Mouse (Mus musculus) ovary, postnatal 36 days (tissue): ENCODE data around the gene Stab2.
A peak's percentile ranks its signal among the peaks of the same experiment; 100 is the strongest.

Source experiments
- DNase-seq: peaks from one replicate; pipeline ENCODE4 v3.0.0; 2022; ENCODE audit warnings: low spot score, mixed read lengths

Gene Stab2

DNA sequence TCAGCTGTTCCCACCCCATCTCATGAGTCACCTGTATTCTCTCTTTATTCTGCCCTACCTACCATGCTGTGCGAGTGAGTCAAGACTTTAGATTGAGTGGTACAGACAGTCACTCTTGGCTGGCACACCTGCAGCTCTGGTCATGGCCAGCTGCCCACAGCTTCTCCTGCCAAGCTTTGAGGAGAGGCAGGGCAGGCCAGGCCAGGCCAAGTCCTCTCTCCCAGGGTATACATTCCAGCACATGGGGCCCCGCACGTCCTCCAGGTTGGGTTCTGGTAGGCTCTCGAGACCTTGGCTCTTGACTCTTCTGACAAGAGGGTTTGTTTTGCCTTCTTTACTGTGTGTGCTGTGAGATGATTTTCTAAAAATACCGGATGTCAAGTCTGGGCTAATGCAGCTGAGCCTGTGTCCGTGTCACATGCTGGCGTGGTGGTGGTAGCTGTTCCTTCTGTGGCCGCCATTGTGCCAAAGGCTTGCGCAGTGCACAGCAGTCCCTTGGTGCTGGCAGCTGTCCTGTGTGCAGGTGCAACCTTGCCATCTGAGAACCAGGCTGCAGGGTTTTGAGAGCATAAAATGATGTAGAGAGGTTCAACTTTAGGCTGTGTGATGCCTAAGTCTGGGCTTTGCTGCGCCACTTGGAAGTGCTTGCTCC, 181.8 kb downstream of the Stab2 start:
- peak; percentile 54 for DNase-seq

DNA sequence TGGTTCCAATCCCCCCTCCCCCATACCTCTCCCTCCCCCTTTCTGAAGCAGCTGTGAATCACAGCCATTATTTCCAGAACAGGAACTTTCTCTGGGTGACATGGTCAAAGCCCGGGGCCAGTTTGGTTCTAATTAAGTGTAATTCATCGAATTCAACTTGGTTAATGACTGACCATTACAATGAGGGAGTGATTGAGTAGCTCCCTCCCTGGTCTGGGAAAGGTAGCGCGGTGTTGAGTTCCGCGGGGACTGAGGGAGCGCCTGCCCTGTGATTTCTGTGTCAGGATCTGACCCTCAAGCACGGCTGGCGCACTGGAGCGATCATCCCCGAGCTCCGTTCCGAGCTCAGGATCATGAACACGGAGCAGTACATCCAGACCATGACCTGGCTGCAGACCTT, 183.0 kb downstream of the Stab2 start:
- DNase-seq, result no peak

DNA sequence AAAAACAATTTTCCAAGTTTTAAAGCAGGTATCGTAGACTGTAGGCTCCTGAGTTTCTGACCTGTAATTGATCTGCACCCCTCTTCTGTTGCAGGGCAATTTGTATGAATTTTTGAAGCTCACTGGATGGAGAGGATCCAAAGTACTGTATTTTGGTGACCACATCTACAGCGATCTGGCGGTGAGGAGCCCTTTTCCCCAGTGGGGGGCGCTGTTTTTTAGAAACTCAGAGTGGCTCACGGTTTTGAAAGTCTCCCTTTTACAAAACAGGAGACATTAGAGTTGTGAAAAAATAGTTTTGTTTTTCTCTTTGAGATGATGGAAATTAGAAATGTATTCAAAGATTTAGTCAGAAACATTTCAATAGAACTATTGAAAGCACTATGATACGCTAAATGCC, 183.7 kb downstream of the Stab2 start:
- no peak for DNase-seq

DNA sequence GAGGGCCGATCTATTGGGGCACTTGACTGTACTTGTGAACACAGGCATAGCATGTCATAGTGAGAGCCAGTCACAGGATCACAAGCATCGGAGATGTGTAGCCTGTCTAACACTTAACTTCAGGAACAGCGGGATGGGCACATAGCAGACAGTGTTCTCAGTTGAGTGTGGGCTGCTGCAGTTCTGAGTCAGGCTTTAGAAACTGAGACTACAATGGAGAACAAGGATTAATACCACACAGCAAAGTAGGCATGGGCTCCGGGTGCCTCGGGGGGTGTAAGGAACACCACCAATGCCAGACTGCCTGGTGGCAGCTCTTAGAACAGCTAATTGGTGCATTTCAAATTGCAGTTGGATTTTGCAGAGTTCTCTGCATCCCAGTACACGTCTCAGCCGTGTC, 186.8 kb downstream of the Stab2 start:
- DNase-seq, result no peak

DNA sequence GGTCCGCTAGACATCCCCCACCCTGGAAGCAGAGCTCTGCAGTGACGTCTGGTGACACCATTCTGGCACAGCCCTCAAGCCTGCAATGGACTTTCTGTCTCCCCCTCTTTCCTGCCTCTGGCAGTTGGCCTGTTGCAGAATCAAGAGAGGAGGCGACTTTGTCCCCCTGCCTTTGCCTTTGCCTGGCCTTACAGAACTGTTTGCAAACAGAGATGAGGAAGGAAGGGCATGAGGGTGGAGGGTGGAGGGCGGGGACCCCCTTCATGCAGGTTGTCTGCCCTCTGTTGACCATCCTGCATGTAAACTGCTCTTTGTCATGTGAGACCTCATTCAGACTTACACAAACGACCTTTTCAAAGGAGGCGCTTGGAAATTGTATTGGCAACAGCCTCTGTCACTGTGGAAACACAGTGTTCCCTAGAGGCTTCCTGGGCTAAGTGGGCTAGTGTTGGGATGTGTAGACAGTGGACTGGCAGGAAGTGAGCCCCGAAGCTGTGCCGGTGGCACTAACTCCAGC, 188.1 kb downstream of the Stab2 start:
- no peak for DNase-seq

DNA sequence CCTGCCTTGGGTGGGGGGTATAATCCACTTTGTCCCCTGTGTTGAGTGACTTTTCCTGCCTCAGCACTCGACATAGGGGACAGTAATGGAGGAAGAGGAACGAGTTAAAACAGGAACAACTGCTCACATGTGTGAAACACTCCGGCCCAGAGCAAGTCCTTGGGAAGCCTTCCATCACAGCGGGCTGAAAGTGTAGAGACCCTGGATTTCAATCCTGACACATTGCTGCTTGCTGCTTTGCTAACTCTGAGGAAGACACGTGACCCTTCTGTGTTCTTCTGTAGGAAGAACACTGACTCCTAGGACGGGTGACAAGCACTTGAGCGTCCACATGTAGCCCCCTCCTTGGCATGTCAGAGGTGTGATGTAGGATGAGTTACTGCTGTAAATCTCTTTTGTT, 192.7 kb downstream of the Stab2 start:
- DNase-seq, result no peak

DNA sequence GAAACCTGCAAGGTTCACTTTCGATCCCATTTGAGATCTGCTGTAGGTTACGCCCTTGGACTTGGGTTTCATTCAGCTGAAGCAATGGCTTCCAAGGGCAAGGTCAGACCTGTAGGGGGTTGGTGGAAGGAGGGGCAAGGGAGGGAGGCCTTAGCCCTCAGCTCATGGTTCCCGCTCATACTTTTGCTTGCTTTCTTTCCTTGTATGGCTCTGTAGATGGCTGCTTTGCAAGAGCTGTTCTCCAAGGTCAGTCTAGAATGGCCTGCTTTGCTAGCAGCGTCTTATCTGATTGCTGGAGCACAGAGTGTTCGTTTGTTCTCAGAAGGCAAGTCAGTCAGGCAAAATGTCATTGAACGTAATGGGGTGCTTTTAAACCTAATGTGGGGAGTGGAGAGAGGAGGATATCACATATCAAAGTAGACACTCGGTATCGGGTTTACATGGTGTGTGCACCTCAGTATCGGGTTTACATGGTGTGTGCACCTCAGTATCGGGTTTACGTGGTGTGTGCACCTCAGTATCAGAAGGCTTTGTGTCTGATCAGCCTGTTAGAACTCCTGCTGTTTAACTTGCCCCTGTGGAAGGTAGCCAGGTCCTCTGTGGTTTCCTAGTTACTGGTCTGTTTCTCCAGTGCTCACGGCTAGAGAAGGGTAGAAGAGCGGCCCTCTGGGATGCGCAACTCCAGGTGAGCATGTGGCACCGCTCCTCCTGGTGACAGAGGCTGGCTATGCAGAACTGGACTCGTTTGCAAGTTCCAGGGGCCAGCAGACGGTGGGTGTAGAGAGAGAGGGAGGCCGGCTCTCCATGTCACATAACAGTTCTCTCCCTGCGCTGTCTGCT, 193.3 kb downstream of the Stab2 start:
- DNase-seq, result peak; percentile 42

DNA sequence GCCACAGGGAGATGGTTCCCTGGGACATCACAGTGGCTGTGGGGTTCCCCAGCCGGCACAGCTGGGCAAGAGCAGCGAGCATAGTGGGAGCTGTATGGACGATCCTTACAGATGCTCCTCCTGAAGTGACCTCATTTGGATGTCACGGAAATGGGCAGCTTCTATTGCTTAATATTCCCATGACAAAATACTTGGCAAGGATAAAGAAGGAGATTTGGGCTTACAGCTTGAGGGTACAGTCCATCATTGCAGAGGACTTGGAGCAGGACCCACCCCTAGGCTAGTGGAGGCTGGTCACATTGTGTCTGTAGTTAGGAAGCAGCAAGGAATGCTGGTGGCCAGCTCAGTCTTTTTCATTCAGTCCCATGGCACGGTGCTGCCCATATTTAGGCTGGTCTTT, 197.2 kb downstream of the Stab2 start:
- DNase-seq, result no peak

DNA sequence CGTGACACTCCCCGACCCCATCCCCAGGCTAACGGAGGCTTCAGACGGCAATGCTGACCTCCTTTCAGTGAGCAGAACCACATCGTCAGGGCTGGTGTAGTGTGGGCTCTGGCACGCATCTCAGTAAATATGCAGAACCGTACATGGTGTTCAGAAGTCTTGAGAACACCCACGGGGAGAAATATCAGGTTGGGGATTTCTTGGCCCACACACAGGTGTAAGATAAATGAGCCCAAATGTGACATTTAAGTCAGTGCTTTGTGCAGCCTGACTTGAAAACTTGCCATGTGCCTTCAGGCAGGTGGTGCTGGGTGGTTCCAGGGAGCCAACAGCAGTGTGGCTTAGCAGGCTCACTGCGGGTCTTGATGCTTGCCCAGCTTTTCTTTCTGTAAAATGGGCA, 197.8 kb downstream of the Stab2 start:
- DNase-seq, result no peak

DNA sequence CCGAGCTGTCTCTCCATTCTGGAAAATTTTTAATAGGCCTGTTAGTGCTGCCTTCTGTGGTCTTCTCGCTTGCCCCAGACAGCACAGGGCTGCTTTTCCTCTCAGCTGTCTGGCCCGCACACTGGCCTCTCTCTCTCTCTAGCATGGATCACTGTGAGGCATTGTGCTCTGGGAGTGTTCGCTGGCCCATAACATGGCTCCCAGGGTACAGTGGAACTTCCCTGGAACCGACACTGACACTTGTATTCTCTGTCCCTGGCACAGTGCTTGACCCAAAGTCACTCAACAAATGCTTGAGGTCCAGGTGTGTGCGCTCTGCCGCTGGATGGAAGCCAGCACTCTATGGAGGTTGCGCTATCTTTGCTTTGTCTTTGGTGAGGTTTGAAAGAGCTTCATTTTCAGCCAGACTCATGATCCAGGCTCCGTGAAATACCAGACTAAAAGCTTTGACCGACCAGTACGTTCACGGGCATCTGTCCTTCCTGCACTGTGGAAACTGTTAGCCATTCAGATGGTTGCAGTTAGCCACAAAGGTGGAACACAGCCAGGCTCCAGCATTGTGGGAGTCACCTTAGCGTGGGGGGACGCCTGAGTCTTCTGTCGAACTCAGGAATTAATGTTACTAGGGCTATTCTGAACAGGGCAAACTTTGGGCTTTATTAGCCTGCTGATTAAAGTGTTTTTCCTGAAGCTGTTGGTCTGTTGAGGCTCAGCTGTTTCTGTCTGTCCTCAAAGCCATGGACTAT, 199.6 kb downstream of the Stab2 start:
- no peak for DNase-seq

DNA sequence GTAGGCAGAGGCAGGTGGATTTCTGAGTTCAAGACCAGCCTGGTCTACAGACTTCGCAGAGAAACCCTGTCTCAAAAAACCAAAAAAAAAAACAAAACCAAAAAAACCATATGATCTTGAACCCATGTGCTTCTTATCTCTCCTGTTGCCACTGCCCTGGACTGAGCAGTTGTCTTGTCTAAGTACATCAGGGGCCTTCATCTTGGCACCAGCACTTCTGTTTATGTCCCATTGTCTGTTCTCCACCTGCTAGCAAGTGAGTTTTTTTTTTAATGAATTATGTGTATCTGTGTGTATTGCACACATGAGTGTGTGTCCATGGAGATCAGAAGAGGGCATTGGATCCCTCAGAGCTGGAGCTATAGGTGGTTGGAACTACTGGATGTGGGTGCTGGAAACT, 200.5 kb downstream of the Stab2 start:
- no peak for DNase-seq

DNA sequence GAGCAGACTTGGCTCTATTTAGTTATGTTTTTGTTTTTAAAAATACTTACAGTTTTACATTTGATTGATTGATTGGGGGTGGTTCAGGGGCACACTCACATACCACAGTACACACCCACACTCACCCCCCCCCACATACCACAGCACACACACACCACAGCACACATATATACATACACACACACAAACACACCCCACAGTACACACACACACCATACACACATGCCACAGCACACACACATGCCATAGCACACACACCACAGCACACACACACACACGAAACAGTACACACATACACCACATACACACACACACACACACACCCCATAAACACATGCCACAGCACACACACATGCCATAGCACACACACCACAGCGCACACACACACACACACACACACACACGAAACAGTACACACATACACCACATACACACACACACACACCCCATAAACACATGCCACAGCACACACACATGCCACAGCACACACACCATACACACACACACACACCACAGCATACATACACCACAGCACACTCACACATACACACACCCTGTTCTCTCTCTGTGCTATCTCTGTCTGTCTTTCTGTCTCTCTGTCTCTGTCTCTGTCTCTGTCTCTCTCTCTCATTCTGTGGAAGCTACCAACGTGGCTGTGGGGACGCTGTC, 211.6 kb downstream of the Stab2 start:
- no peak for DNase-seq

DNA sequence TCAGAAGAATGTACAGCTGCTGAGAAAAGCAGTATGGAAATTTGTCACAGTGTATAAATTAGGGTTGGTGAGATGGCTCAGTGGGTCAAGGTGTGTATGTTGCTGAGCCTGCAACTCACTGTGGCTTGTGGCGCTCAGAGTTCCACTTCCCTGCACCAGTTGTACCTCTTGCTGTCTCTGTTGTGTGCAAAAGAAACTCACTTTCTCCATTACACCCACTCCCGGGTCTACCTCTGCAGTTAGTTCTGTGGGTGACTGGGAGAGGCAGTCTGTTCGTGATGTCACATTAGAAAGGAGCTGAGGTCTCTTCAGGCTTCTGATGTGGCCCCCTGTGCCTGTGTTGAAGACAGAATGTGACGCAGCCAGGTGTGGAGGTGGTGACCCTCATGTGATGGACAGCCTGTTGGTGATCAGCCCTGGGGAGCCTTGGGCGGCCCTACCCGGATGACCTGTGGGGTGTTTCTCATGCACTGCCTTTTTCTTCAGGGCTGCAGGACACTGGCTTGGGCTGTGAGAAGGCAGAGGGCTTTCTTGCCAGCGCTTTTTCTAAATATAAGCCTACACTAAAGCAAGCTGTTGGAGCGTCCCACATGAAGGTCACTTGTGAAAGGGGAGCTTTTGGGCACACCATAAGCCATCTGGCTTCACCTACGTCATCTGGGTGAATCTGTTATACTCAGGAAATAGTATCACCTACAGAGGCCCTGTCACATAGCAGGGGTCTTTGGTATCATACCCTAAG, 212.9 kb downstream of the Stab2 start:
- no peak for DNase-seq

DNA sequence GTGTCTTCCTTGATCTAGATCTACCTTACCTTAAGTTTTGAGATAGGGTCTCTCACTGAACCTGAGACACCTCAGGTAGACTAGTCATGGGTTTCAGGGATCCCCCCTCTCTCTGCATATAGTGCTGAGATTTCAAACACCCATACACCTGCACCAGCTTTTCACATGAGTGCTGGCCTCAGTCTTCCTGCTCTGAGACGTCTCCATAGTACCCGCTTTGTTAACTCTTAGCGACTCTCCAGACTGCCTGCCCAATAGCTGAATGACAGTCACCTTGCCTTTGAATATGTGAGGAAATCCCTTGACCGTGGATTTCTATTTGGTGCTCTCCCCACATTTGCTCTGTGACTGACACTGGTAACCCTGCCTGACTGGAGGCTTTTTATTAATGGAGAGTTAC, 213.6 kb downstream of the Stab2 start:
- DNase-seq, result no peak

DNA sequence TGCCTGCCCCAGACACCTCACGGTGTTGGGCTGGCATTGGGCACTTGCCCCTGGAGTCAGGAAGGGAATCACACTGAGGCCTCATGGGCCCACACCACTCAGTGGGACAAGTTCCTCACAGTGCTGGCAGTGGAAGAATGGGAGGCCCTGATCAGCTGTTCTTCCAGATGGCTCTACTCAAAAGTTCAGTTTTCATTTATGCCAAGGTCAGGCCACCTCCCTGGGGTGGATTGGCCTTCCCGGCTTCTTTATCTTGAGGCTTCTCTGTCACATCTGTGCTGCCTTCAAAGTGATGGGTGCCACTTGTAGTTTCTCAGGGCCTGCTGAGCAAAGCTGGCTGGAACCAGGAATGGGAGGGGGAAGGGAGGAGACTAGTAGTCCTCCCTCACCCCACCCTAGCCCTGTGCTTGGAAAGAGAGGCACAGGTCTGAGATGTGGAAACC, 214.3 kb downstream of the Stab2 start:
- DNase-seq, result peak; percentile 26

DNA sequence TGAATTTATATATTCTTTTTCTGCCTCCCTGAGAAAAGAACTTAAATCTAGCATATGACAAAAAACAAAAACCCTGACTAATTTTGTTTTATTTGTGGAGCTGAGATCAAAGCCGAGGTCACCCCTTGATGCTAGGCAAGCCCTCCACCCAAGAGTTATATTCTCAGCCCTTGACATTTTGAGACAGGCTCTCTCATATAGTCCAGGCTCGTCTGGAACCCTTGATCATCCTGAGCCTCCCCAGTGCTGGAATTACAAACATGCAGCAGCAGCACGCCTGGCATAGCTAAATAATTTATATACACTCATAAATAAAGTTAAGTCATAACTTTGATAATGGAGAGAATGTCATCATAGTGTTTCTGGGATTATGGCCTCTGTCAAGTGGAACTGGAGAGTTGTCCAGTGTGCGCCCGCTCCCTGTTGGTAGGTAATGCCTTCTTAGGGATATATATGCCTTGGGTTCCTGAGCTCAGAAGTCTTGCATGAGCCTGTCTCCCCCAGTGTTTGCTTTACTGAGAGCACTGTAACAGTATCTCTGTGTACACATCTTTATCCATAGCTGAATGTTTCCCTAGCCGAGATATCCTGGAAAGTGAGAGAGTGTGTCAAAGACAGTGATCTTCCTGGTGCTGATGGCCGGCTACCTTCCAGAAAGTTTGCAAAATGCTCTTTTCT, 216.2 kb downstream of the Stab2 start:
- no peak for DNase-seq
